Mouse (Mus musculus) heart, embryonic 16.5 days (tissue): Measurements from ENCODE around the gene Cfap161. TPM values are rescaled to one million over a fixed set of nuclear protein-coding genes. Genes with fewer than 3 reads are reported as not detected.

ENCODE experiments used
- ATAC-seq: fragments of 200-750 bp; cut with Nextera tagmentation; replicated peaks from 2 replicates; pipeline ENCODE4 v1.8.0; 2017; ENCODE audit warnings: moderate number of reproducible peaks; ENCODE audit not compliant: insufficient read depth, low FRiP score; ENCODE audit errors: extremely low read depth
- H3K27ac ChIP-seq: fragments of 300-500 bp; sonication (generic); 2 replicates; pipeline ENCODE4 v1.5.1; 2014; ENCODE audit warnings: mild to moderate bottlenecking, low read length, control low read depth, moderate library complexity
- H3K27me3 ChIP-seq: fragments of 300-500 bp; sonication (generic); 2 replicates; pipeline ENCODE4 v1.6.1; 2014; ENCODE audit warnings: low read length, mixed read lengths; ENCODE audit not compliant: control insufficient read depth, insufficient read depth
- H3K36me3 ChIP-seq: fragments of 300-500 bp; sonication (generic); 2 replicates; pipeline ENCODE4 v1.6.1; 2014; ENCODE audit not compliant: control insufficient read depth, insufficient read depth
- H3K4me1 ChIP-seq: fragments of 300-500 bp; sonication (generic); 2 replicates; pipeline ENCODE4 v1.6.1; 2014; ENCODE audit warnings: low read length, mixed read lengths; ENCODE audit not compliant: control insufficient read depth, insufficient read depth
- H3K4me2 ChIP-seq: fragments of 300-500 bp; sonication (generic); 2 replicates; pipeline ENCODE4 v1.6.1; 2014; ENCODE audit warnings: low read depth, mild to moderate bottlenecking, control low read depth, low read length
- H3K4me3 ChIP-seq: fragments of 300-500 bp; sonication (generic); 2 replicates; pipeline ENCODE4 v1.5.1; 2014; ENCODE audit warnings: mild to moderate bottlenecking, control low read depth, low read length
- H3K9ac ChIP-seq: fragments of 300-500 bp; sonication (generic); 2 replicates; pipeline ENCODE4 v1.6.1; 2014; ENCODE audit warnings: low read length, control low read depth
- H3K9me3 ChIP-seq: fragments of 300-500 bp; sonication (generic); replicated peaks from 2 replicates; pipeline ENCODE4 v1.6.1; 2016; ENCODE audit warnings: low read length; ENCODE audit not compliant: control insufficient read depth
- WGBS: fragments of 180-500 bp; shearing (Covaris S2); extraction: QIAGEN DNeasy Blood & Tissue Kit; methylation state at CpG from one replicate; pipeline ENCODE4 v1.1.7; 2014; 5-methylcytosine and 5-hydroxymethylcytosine counted together
- polyA plus RNA-seq: library from polyadenylated mRNA; unstranded; fragments of >200 nt; fragmentation: Nextera tagmentation; extraction: Ambion mirVana; gene quantifications from 2 replicates; pipeline ENCODE4 v1.2.1, GENCODE M21; 2015

The Cfap161 gene
- 1.8 and 2.8 TPM in 2 replicates for polyA plus RNA-seq

GRCm38 (mm10) chr7:83794705-83795104 is at the start of gene Cfap161:
Gene Cfap161, minus strand, starts transcription at chr7:83794880.
- Histone ChIP-seq H3K4me3 (no peak within 1 kb of the TSS), H3K27ac (no peak within 1 kb of the TSS), H3K4me2 (peak within 1 kb of the TSS; percentile 31; the same call in 1 of the 2 replicates), H3K9me3 (no peaks in the 10 kb centered on the region), H3K27me3 (no peaks in the 10 kb centered on the region), H3K9ac (no peak within 1 kb of the TSS), H3K4me1 (peaks cover 9% of the 10 kb centered on the region), H3K36me3 (no peaks in the 10 kb centered on the region)
- ATAC-seq: peak; percentile 32
- 7% methylated on average over 14 of the region's 14 CpGs for WGBS

DNA sequence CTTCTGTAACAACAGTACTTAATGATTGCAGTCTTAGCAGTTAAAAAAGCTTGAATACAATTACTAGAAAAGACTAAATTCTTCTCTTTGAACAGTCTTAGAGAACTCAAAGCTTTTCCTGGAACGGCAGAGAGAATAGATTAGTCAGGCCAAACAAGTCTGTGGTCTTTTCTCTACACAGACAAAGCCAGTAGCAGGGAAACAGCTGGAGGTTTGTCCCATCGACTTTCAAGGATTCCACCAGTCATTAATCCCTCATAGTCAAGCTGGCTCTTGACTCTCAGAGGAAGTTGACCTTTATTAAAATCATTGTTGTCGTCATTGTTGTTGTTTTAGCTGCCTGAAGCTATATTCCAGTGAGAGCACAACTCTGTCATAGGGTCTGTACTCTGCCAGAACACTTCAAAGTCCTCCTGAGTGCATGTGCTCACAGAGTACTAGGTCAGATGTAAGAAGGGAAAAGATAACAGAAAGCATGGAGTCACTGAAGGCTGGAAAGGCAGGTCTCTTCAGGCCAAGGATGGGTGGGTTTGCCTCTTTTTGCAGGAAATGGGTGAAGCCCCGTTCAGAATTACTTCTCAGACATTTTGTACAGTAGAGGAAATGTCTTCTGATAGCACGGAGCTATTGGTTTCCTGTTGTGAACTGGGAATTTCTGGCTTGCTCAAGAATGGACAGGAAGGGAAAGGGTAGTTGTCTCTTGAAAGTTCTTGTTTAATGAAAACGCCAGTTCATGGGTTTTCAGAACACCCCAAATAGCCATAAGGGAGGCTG is 48.0 kb upstream of the Cfap161 start:
- Histone ChIP-seq H3K4me2 (no peak overlapping the region), H3K4me1 (peaks cover 15% of the 10 kb centered on the region), H3K4me3 (no peak overlapping the region), H3K27me3 (no peaks in the 10 kb centered on the region), H3K9me3 (no peaks in the 10 kb centered on the region), H3K27ac (peak overlapping the region; percentile 68), H3K9ac (no peak overlapping the region), H3K36me3 (no peaks in the 10 kb centered on the region)
- 52% methylated on average over 6 of the region's 6 CpGs for WGBS
- peak; percentile 41; the same call in 1 of the 2 replicates for ATAC-seq

GRCm38 (mm10) chr7:83840076-83840475 is 45.4 kb upstream of the Cfap161 start:
- Histone ChIP-seq H3K27ac (no peak overlapping the region), H3K4me1 (peaks cover 12% of the 10 kb centered on the region), H3K9ac (no peak overlapping the region), H3K36me3 (no peaks in the 10 kb centered on the region), H3K27me3 (no peaks in the 10 kb centered on the region), H3K9me3 (no peaks in the 10 kb centered on the region), H3K4me3 (no peak overlapping the region), H3K4me2 (no peak overlapping the region)
- no peak for ATAC-seq
- WGBS: 78% methylated on average over 2 of the region's 2 CpGs

DNA sequence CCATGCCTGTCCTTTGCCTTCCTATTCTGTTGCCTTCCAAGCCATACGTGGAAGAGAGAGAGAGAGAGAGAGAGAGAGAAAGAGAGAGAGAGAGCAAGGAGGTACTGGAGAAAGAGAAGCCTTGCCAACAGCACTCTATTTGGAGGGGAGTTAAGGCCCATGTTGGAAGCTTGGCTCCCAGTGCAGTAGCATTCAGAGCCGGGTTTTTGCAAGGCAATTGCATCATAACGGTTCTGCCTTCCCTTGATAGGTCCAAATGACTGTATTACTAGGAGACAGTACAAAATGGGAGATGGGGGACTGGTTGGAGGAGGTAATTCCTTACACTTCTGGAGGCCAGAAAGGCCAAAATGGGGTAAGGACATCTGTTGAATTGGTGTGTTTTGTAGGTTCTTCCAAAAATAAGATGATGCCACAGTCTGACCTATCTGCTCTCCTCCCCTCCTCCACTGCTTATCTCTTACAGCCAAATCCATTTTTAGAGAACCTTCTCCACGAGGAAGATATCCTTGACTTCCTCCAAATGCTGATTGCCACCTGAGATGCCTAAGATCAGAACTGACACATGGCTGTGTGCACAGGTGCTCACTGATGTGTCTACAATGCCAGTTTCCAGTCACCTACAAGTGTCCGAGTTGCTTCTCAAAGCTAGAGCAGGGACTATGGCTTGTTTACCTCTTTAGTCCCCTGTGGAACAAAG is 44.0 kb upstream of the Cfap161 start:
- Histone ChIP-seq H3K4me1 (peaks cover 12% of the 10 kb centered on the region), H3K9me3 (no peaks in the 10 kb centered on the region), H3K27ac (no peak overlapping the region), H3K4me3 (no peak overlapping the region), H3K9ac (no peak overlapping the region), H3K4me2 (no peak overlapping the region), H3K27me3 (no peaks in the 10 kb centered on the region), H3K36me3 (no peaks in the 10 kb centered on the region)
- WGBS: 59% methylated on average over 5 of the region's 5 CpGs
- no peak for ATAC-seq

DNA sequence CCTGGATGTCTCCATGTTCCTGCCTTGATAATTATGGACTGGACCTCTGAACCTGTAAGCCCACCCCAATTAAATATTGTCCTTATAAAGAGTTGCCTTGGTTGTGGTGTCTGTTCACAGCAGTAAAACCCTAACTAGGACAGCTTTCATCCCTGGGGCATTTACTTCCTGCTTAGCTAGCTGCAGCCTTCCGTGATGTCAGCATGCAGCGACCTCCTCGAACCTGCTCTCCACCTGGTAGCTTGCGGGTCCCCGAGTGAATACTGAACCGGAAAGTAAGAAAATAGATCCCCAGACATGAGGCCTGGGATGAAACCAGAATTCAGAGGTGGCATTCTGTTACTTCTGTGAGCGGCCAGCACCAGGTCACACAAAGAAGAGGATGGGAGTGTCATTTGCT is 34.7 kb upstream of the Cfap161 start:
- Histone ChIP-seq H3K4me2 (no peak overlapping the region), H3K4me1 (peaks cover 2% of the 10 kb centered on the region; the same call in 1 of the 2 replicates), H3K9ac (no peak overlapping the region), H3K36me3 (no peaks in the 10 kb centered on the region), H3K27ac (no peak overlapping the region), H3K27me3 (no peaks in the 10 kb centered on the region), H3K9me3 (no peaks in the 10 kb centered on the region), H3K4me3 (no peak overlapping the region)
- ATAC-seq: no peak
- WGBS: 85% methylated on average over 7 of the region's 7 CpGs

DNA sequence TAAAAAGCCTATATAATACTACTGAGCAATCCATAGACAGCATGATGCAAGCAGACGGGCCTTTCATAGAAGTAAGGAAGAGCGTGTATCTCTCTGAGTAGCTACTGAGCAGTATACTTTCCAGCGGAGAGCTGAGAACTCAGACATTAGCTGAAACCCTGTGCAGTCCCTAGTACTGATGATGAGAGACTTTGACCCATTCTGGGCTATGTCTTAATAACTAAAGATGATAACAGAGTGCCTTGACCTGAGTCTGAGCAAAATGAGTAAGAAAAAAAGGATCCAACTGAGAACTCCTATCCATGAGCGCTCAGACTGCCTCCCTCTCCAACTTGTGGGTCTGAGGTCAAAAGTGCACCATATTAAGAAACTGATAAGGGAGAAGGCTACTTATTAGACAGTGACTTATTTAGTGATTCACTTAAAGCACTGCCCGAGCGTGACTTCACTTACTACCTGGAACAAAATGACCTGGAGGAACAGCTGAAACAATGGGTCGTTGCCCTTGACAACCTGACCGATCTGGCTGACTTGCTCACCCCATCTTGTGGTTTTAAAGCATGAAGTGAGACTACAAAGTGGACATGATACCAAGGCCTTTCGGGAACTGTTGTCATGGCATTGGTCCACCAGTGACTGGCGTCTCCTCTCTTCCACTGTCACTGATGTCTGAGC is 32.9 kb upstream of the Cfap161 start:
- Histone ChIP-seq H3K9me3 (0 out of 2 replicates have a peak, but pooled peaks cover 2% of the 10 kb centered on the region), H3K4me2 (no peak overlapping the region), H3K9ac (no peak overlapping the region), H3K4me3 (no peak overlapping the region), H3K27ac (no peak overlapping the region), H3K36me3 (no peaks in the 10 kb centered on the region), H3K4me1 (peaks cover 2% of the 10 kb centered on the region; the same call in 1 of the 2 replicates), H3K27me3 (no peaks in the 10 kb centered on the region)
- ATAC-seq: no peak
- 69% methylated on average over 10 of the region's 10 CpGs for WGBS

DNA sequence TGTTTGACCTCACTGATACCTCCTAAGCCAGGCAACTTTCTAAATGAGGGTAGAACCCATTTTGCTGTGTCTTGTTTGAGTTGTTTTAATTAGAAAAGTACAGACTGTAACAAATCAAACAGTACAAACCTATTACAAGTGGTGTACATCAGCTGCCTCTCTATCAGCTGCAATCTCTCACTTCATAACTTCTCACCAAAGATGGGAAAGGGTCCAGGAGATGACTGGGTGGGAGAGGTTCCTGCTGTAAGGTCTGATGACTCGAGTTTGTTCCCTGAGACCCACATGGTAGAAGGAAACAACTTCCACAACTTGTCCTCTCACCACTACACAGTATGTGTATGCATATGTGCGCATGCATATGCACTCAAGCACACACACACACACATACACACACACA is 32.1 kb upstream of the Cfap161 start:
- H3K36me3 ChIP-seq: no peaks in the 10 kb centered on the region
- no peak overlapping the region for H3K27ac ChIP-seq
- H3K4me1 ChIP-seq: peaks cover 2% of the 10 kb centered on the region; the same call in 1 of the 2 replicates
- no peak overlapping the region for H3K9ac ChIP-seq
- no peak for ATAC-seq
- WGBS: 70% methylated on average over 2 of the region's 2 CpGs
- no peak overlapping the region for H3K4me3 ChIP-seq
- H3K27me3 ChIP-seq: no peaks in the 10 kb centered on the region
- H3K9me3 ChIP-seq: 0 out of 2 replicates have a peak, but pooled peaks cover 3% of the 10 kb centered on the region
- H3K4me2 ChIP-seq: no peak overlapping the region

GRCm38 (mm10) chr7:83821951-83822350 is 27.3 kb upstream of the Cfap161 start:
- no peak for ATAC-seq
- no peak overlapping the region for H3K9ac ChIP-seq
- H3K36me3 ChIP-seq: no peaks in the 10 kb centered on the region
- 0 out of 2 replicates have a peak, but pooled peaks cover 3% of the 10 kb centered on the region for H3K9me3 ChIP-seq
- H3K27ac ChIP-seq: no peak overlapping the region
- no peaks in the 10 kb centered on the region for H3K27me3 ChIP-seq
- WGBS: 92% methylated on average over 2 of the region's 2 CpGs
- H3K4me1 ChIP-seq: no peaks in the 10 kb centered on the region
- H3K4me2 ChIP-seq: no peak overlapping the region
- no peak overlapping the region for H3K4me3 ChIP-seq
